Mouse (Mus musculus) erythroblast, embryonic 14.5 days (primary cell): ENCODE data around the gene Arhgap45.

Experiments used
- GATA1 ChIP-seq: IDR thresholded peaks from 2 replicates; pipeline ENCODE4 v1.6.1; 2012; ENCODE audit warnings: low read length, inconsistent platforms, mixed read lengths
- TAL1 ChIP-seq: IDR thresholded peaks from 3 replicates; pipeline ENCODE4 v1.6.1; 2012; ENCODE audit warnings: low read length, inconsistent platforms, mixed read lengths

DNA sequence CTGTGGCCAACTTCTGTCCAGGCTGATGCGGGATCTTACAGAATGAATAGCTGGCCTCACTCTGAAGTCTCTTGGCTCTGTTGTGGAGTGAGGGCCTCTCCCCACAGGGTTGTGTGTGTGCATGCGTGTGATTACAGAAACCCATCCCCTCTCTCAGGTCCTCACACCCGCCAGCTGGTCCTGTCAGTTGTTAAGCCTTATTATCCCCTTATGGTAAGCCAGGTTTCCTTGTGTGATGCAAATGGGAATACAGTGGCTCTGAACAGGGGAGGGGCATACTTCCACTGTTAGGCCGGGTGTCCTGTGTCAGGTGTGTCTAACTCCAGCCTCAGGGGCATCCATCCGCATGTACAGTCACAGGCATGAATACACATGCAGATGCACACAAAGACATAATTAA, 29.3 kb downstream of the Arhgap45 start:
- TF ChIP-seq GATA1 (no peak), TAL1 (no peak)
